In the genomic region with DNA sequence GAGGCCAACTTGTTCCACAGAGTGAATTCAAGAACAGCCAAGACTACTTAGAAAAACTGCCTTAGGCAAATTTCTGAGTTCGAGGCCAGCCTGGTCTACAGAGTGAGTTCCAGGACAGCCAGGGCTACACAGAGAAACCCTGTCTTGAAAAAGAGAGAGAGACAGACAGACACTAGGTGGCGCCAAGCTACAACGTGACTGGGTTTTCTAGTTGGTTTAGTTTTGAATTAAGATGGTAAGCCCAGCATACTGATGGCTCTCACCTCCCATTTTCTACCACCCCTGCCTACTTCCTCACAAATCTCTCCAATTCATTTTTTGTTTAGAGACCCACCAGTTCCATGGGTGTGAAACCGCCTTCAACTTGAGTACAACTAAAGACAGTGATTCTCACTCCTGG, we compare ENCODE assay signal across 8 mouse cellular contexts.
A peak's percentile ranks its signal among the peaks of the same experiment; 100 is the strongest.
DNase-seq lines count a peak whose midpoint lies in the region; ATAC-seq lines count a peak whose summit lies in the region.

No protein-coding gene starts in this region.

- 37% methylated on average over 4 of the region's 4 CpGs for WGBS in neural tube, embryonic 15.5 days
- WGBS in forebrain, embryonic 11.5 days = 34% methylated on average over 4 of the region's 4 CpGs
- 31% methylated on average over 4 of the region's 4 CpGs for WGBS in midbrain, embryonic 11.5 days

- H3K27ac ChIP-seq in neural tube, embryonic 15.5 days (replicated peaks) = no peak overlapping the region
- H3K27ac ChIP-seq in forebrain, embryonic 11.5 days (ENCODE audit: low read depth, low read length) = no peak overlapping the region
- no peak overlapping the region for H3K27ac ChIP-seq in midbrain, embryonic 11.5 days (ENCODE audit: low read depth, low read length)

- H3K4me1 ChIP-seq in neural tube, embryonic 15.5 days = no peaks in the 10 kb centered on the region
- no peaks in the 10 kb centered on the region for H3K4me1 ChIP-seq in forebrain, embryonic 11.5 days (replicated peaks; ENCODE audit: control insufficient read depth, insufficient read depth, low read length)
- H3K4me1 ChIP-seq in midbrain, embryonic 11.5 days (ENCODE audit: control insufficient read depth, insufficient read depth, low read length) = no peaks in the 10 kb centered on the region

- no peak for ATAC-seq in neural tube, embryonic 15.5 days (ENCODE audit: low FRiP score)
- no peak for ATAC-seq in forebrain, embryonic 11.5 days (replicated peaks; ENCODE audit: low FRiP score)
- peak; percentile 50; the same call in 1 of the 2 replicates for ATAC-seq in midbrain, embryonic 11.5 days (ENCODE audit: low FRiP score)

- no peak overlapping the region for H3K9ac ChIP-seq in neural tube, embryonic 15.5 days (replicated peaks)
- H3K9ac ChIP-seq in forebrain, embryonic 11.5 days (ENCODE audit: low read length) = no peak overlapping the region
- H3K9ac ChIP-seq in midbrain, embryonic 11.5 days (ENCODE audit: low read length) = no peak overlapping the region

- peak; percentile 64 for DNase-seq in neural tube, embryonic 10.5 days (ENCODE audit: extremely low spot score, low spot score)
- peak; percentile 18 for DNase-seq in brain, embryonic 18.5 days (ENCODE audit: low read depth, low spot score)
- peak; percentile 79 for DNase-seq in forebrain, embryonic 11.5 days (ENCODE audit: low spot score)
- peak; percentile 84 for DNase-seq in heart, postnatal 4 days
- peak; percentile 80 to 81 for DNase-seq in left cerebral cortex, adult 18-20 months (ENCODE audit: low spot score in 2 of 2)
- peak; percentile 90 for DNase-seq in midbrain, embryonic 11.5 days (ENCODE audit: low spot score, missing footprints)
- peak; percentile 43 to 76 for DNase-seq in spleen, postnatal 14 days (ENCODE audit: low spot score in 2 of 2)

- no peak overlapping the region for H3K4me2 ChIP-seq in neural tube, embryonic 15.5 days
- H3K4me2 ChIP-seq in forebrain, embryonic 11.5 days (ENCODE audit: low read depth, low read length, severe bottlenecking) = no peak overlapping the region
- no peak overlapping the region for H3K4me2 ChIP-seq in midbrain, embryonic 11.5 days

- no peaks in the 10 kb centered on the region for H3K27me3 ChIP-seq in neural tube, embryonic 15.5 days (replicated peaks)
- H3K27me3 ChIP-seq in forebrain, embryonic 11.5 days (ENCODE audit: control insufficient read depth, insufficient read depth, low read length) = no peaks in the 10 kb centered on the region
- H3K27me3 ChIP-seq in midbrain, embryonic 11.5 days (ENCODE audit: control insufficient read depth, insufficient read depth, low read length) = no peaks in the 10 kb centered on the region

- no peaks in the 10 kb centered on the region for H3K36me3 ChIP-seq in neural tube, embryonic 15.5 days
- no peaks in the 10 kb centered on the region for H3K36me3 ChIP-seq in forebrain, embryonic 11.5 days (ENCODE audit: control insufficient read depth, insufficient read depth, low read length)
- no peaks in the 10 kb centered on the region for H3K36me3 ChIP-seq in midbrain, embryonic 11.5 days (ENCODE audit: control insufficient read depth, insufficient read depth, low read length)

- H3K4me3 ChIP-seq in neural tube, embryonic 15.5 days (replicated peaks) = no peak overlapping the region
- H3K4me3 ChIP-seq in forebrain, embryonic 11.5 days (ENCODE audit: low read depth, low read length) = no peak overlapping the region
- H3K4me3 ChIP-seq in midbrain, embryonic 11.5 days (ENCODE audit: low read depth, low read length) = no peak overlapping the region

- H3K9me3 ChIP-seq in neural tube, embryonic 15.5 days (replicated peaks) = no peaks in the 10 kb centered on the region
- no peaks in the 10 kb centered on the region for H3K9me3 ChIP-seq in forebrain, embryonic 11.5 days (ENCODE audit: control insufficient read depth, low read length)
- H3K9me3 ChIP-seq in midbrain, embryonic 11.5 days (ENCODE audit: control insufficient read depth, low read length) = no peaks in the 10 kb centered on the region

Comparison
In these comparisons a context has a peak if more than half of its experiments do, and no peak if none do; other contexts are left out.
1. DNase-seq: peak in every context shown above with its lines; median percentile 90 in midbrain, embryonic 11.5 days; 84 in heart, postnatal 4 days; 80 in left cerebral cortex, adult 18-20 months; 79 in forebrain, embryonic 11.5 days; 64 in neural tube, embryonic 10.5 days; 60 in spleen, postnatal 14 days; 18 in brain, embryonic 18.5 days.